Mouse (Mus musculus): ENCODE data around the gene Tubb1.

DNA sequence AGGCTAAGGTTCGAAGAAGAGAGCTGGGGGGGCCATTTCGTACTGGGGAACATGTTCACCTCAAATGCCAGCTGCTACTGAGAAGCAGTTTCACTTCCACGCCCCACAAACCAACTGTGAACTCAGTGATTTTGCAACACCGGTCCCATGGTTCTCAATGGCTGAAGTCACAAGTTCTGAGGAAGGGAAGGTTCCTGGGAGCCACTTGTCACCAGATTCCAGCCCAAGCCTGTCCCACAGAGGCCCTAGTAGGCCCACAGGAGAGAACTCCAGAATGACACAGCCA is 12.9 kb upstream of the Tubb1 start:
- TF ChIP-seq CTCF (IDR thresholded peaks at IDR 0.05; ENCODE audit: control insufficient read depth, insufficient read depth, low read length) (no peak), POLR2A (IDR thresholded peaks at IDR 0.05; ENCODE audit: borderline replicate concordance, control insufficient read depth, low read depth, low read length) (no peak)

Measured in bone marrow, adult 2 months (tissue).